Mouse (Mus musculus): ENCODE data around the gene Igf1r. TPM values are rescaled to one million over a fixed set of nuclear protein-coding genes. Genes with fewer than 3 reads are reported as not detected.

Gene Igf1r
- polyA plus RNA-seq, 1 experiment: 2.6 TPM

- H3K27ac ChIP-seq (ENCODE audit: insufficient read depth, low read depth, low read length): no peak overlapping the region
- H3K27me3 ChIP-seq (ENCODE audit: control insufficient read depth, insufficient read depth, low read length): no peaks in the 10 kb centered on the region
- WGBS: 90% methylated on average over 9 of the region's 9 CpGs
- H3K36me3 ChIP-seq (ENCODE audit: control insufficient read depth, insufficient read depth, low read length): no peaks in the 10 kb centered on the region
- H3K4me1 ChIP-seq (ENCODE audit: control insufficient read depth, insufficient read depth, insufficient read length, low read length): peaks cover 6% of the 10 kb centered on the region
- no peak overlapping the region for H3K4me3 ChIP-seq (ENCODE audit: low read depth, low read length)
- TF ChIP-seq CTCF (IDR thresholded peaks at IDR 0.05; ENCODE audit: extremely low read depth, insufficient read length, insufficient replicate concordance, low read depth, low read length): no peak
- no peak for TF ChIP-seq POLR2A (IDR thresholded peaks at IDR 0.05; ENCODE audit: low read depth, low read length)
Observed at GRCm38 (mm10) chr7:67969076-67969475, 16.4 kb downstream of the Igf1r start.

- no peaks in the 10 kb centered on the region for H3K27me3 ChIP-seq (ENCODE audit: control insufficient read depth, insufficient read depth, low read length)
- TF ChIP-seq CTCF (IDR thresholded peaks at IDR 0.05; ENCODE audit: extremely low read depth, insufficient read length, insufficient replicate concordance, low read depth, low read length): no peak
- no peak for TF ChIP-seq POLR2A (IDR thresholded peaks at IDR 0.05; ENCODE audit: low read depth, low read length)
- H3K4me3 ChIP-seq (ENCODE audit: low read depth, low read length): no peak overlapping the region
- H3K4me1 ChIP-seq (ENCODE audit: control insufficient read depth, insufficient read depth, insufficient read length, low read length): peaks cover 6% of the 10 kb centered on the region
- H3K36me3 ChIP-seq (ENCODE audit: control insufficient read depth, insufficient read depth, low read length): no peaks in the 10 kb centered on the region
- WGBS: 5% methylated on average over 15 of the region's 15 CpGs
- H3K27ac ChIP-seq (ENCODE audit: insufficient read depth, low read depth, low read length): peak overlapping the region; percentile 10; the same call in 1 of the 2 replicates
Observed at GRCm38 (mm10) chr7:67973180-67974014, 20.8 kb downstream of the Igf1r start.

GRCm38 (mm10) chr7:67981956-67982355 lies 29.3 kb downstream of the Igf1r start:
- no peak overlapping the region for H3K4me3 ChIP-seq (ENCODE audit: low read depth, low read length)
- H3K27ac ChIP-seq (ENCODE audit: insufficient read depth, low read depth, low read length): no peak overlapping the region
- 0 out of 2 replicates have a peak, but pooled peaks cover 2% of the 10 kb centered on the region for H3K27me3 ChIP-seq (ENCODE audit: control insufficient read depth, insufficient read depth, low read length)
- WGBS: 47% methylated on average over 3 of the region's 3 CpGs
- TF ChIP-seq POLR2A (IDR thresholded peaks at IDR 0.05; ENCODE audit: low read depth, low read length): no peak
- no peak for TF ChIP-seq CTCF (IDR thresholded peaks at IDR 0.05; ENCODE audit: extremely low read depth, insufficient read length, insufficient replicate concordance, low read depth, low read length)
- H3K36me3 ChIP-seq (ENCODE audit: control insufficient read depth, insufficient read depth, low read length): no peaks in the 10 kb centered on the region
- no peaks in the 10 kb centered on the region for H3K4me1 ChIP-seq (ENCODE audit: control insufficient read depth, insufficient read depth, insufficient read length, low read length)

- H3K4me3 ChIP-seq (ENCODE audit: low read depth, low read length): no peak overlapping the region
- 76% methylated on average over 8 of the region's 8 CpGs for WGBS
- H3K27ac ChIP-seq (ENCODE audit: insufficient read depth, low read depth, low read length): no peak overlapping the region
- TF ChIP-seq CTCF (IDR thresholded peaks at IDR 0.05; ENCODE audit: extremely low read depth, insufficient read length, insufficient replicate concordance, low read depth, low read length) (no peak), POLR2A (IDR thresholded peaks at IDR 0.05; ENCODE audit: low read depth, low read length) (no peak)
- H3K36me3 ChIP-seq (ENCODE audit: control insufficient read depth, insufficient read depth, low read length): no peaks in the 10 kb centered on the region
- 0 out of 2 replicates have a peak, but pooled peaks cover 2% of the 10 kb centered on the region for H3K27me3 ChIP-seq (ENCODE audit: control insufficient read depth, insufficient read depth, low read length)
- H3K4me1 ChIP-seq (ENCODE audit: control insufficient read depth, insufficient read depth, insufficient read length, low read length): no peaks in the 10 kb centered on the region
Observed at GRCm38 (mm10) chr7:67982809-67983208, 30.2 kb downstream of the Igf1r start.

GRCm38 (mm10) chr7:67983451-67983850 lies 30.8 kb downstream of the Igf1r start:
- WGBS: 91% methylated on average over 7 of the region's 7 CpGs
- no peaks in the 10 kb centered on the region for H3K4me1 ChIP-seq (ENCODE audit: control insufficient read depth, insufficient read depth, insufficient read length, low read length)
- H3K36me3 ChIP-seq (ENCODE audit: control insufficient read depth, insufficient read depth, low read length): no peaks in the 10 kb centered on the region
- no peak for TF ChIP-seq CTCF (IDR thresholded peaks at IDR 0.05; ENCODE audit: extremely low read depth, insufficient read length, insufficient replicate concordance, low read depth, low read length)
- TF ChIP-seq POLR2A (IDR thresholded peaks at IDR 0.05; ENCODE audit: low read depth, low read length): no peak
- H3K27ac ChIP-seq (ENCODE audit: insufficient read depth, low read depth, low read length): no peak overlapping the region
- no peak overlapping the region for H3K4me3 ChIP-seq (ENCODE audit: low read depth, low read length)
- 0 out of 2 replicates have a peak, but pooled peaks cover 2% of the 10 kb centered on the region for H3K27me3 ChIP-seq (ENCODE audit: control insufficient read depth, insufficient read depth, low read length)

GRCm38 (mm10) chr7:67985003-67985416 lies 32.4 kb downstream of the Igf1r start:
- Histone ChIP-seq H3K27ac (ENCODE audit: insufficient read depth, low read depth, low read length) (no peak overlapping the region), H3K4me1 (ENCODE audit: control insufficient read depth, insufficient read depth, insufficient read length, low read length) (no peaks in the 10 kb centered on the region), H3K27me3 (ENCODE audit: control insufficient read depth, insufficient read depth, low read length) (0 out of 2 replicates have a peak, but pooled peaks cover 2% of the 10 kb centered on the region), H3K4me3 (ENCODE audit: low read depth, low read length) (no peak overlapping the region), H3K36me3 (ENCODE audit: control insufficient read depth, insufficient read depth, low read length) (no peaks in the 10 kb centered on the region)
- 69% methylated on average over 5 of the region's 5 CpGs for WGBS
- TF ChIP-seq POLR2A (IDR thresholded peaks at IDR 0.05; ENCODE audit: low read depth, low read length) (no peak), CTCF (IDR thresholded peaks at IDR 0.05; ENCODE audit: extremely low read depth, insufficient read length, insufficient replicate concordance, low read depth, low read length) (no peak)

GRCm38 (mm10) chr7:67985511-67985910 lies 32.9 kb downstream of the Igf1r start:
- 0 out of 2 replicates have a peak, but pooled peaks cover 2% of the 10 kb centered on the region for H3K27me3 ChIP-seq (ENCODE audit: control insufficient read depth, insufficient read depth, low read length)
- H3K4me3 ChIP-seq (ENCODE audit: low read depth, low read length): no peak overlapping the region
- no peak for TF ChIP-seq CTCF (IDR thresholded peaks at IDR 0.05; ENCODE audit: extremely low read depth, insufficient read length, insufficient replicate concordance, low read depth, low read length)
- no peak for TF ChIP-seq POLR2A (IDR thresholded peaks at IDR 0.05; ENCODE audit: low read depth, low read length)
- 78% methylated on average over 5 of the region's 5 CpGs for WGBS
- H3K4me1 ChIP-seq (ENCODE audit: control insufficient read depth, insufficient read depth, insufficient read length, low read length): no peaks in the 10 kb centered on the region
- no peak overlapping the region for H3K27ac ChIP-seq (ENCODE audit: insufficient read depth, low read depth, low read length)
- H3K36me3 ChIP-seq (ENCODE audit: control insufficient read depth, insufficient read depth, low read length): no peaks in the 10 kb centered on the region

Data from small intestine, adult 2 months (tissue).